ENCODE assay signal across 13 mouse cellular contexts in the genomic region with DNA sequence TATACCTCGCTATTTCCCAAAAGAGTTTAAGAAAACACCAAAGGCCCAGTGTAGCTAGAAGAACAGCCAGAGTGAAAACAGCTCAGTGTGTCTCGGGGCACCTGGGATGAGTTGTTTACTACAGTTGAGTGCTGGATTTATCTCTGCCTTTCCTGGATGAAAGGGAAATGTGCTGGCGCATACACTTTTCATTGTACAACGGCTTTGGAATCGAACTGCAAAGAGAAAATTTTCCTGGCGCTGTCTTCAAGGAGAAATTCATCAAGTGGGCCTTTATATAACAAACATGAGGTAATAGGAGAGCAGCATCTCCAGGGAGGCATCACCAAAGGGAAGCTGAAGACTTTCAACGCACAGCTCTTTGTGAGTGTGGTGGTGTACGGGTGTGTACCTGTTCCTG. TPM values are rescaled to one million over a fixed set of nuclear protein-coding genes. Genes with fewer than 3 reads are reported as not detected.
DNase-seq lines count a peak whose midpoint lies in the region; ATAC-seq and TF ChIP-seq lines count a peak whose summit lies in the region.
"Had no signal": no experiment of that assay in that cellular context is flagged by ENCODE, and none has a peak within 500 bp of the region (broad histone marks: within the 10 kb centered on the region; RNA-seq: fewer than 3 reads in every experiment).

No protein-coding gene starts in this region.

- 71% methylated on average over 8 of the region's 8 CpGs for WGBS in heart, embryonic 15.5 days
- 88% methylated on average over 8 of the region's 8 CpGs for WGBS in midbrain, embryonic 11.5 days
- WGBS in midbrain, embryonic 13.5 days: 89% methylated on average over 8 of the region's 8 CpGs
- WGBS in stomach, postnatal 0 days: 59% methylated on average over 8 of the region's 8 CpGs

- peak overlapping the region; percentile 10; the same call in 1 of the 2 replicates for H3K27ac ChIP-seq in heart, embryonic 15.5 days
- no peak overlapping the region for H3K27ac ChIP-seq in midbrain, embryonic 11.5 days (ENCODE audit: low read depth, low read length)
- H3K27ac ChIP-seq in midbrain, embryonic 13.5 days: no peak overlapping the region
- peak overlapping the region; percentile 56; the same call in 1 of the 2 replicates for H3K27ac ChIP-seq in stomach, postnatal 0 days (replicated peaks)
- H3K27ac ChIP-seq: neural tube, embryonic 12.5 days had no signal

- no peak overlapping the region for H3K4me2 ChIP-seq in heart, embryonic 15.5 days
- H3K4me2 ChIP-seq in midbrain, embryonic 11.5 days: no peak overlapping the region
- no peak overlapping the region for H3K4me2 ChIP-seq in midbrain, embryonic 13.5 days (replicated peaks)
- no peak overlapping the region for H3K4me2 ChIP-seq in stomach, postnatal 0 days (replicated peaks; ENCODE audit: low read depth)
- H3K4me2 ChIP-seq: heart, embryonic 13.5 days; neural tube, embryonic 12.5 days had no signal

- H3K27me3 ChIP-seq in heart, embryonic 15.5 days: no peaks in the 10 kb centered on the region
- no peaks in the 10 kb centered on the region for H3K27me3 ChIP-seq in midbrain, embryonic 11.5 days (ENCODE audit: control insufficient read depth, insufficient read depth, low read length)
- no peaks in the 10 kb centered on the region for H3K27me3 ChIP-seq in midbrain, embryonic 13.5 days
- H3K27me3 ChIP-seq in stomach, postnatal 0 days (ENCODE audit: control insufficient read depth, insufficient read depth, low read length): no peaks in the 10 kb centered on the region
- H3K27me3 ChIP-seq: CH12.LX; heart, embryonic 13.5 days; neural tube, embryonic 12.5 days had no signal

- no peaks in the 10 kb centered on the region for H3K36me3 ChIP-seq in heart, embryonic 15.5 days
- no peaks in the 10 kb centered on the region for H3K36me3 ChIP-seq in midbrain, embryonic 11.5 days (ENCODE audit: control insufficient read depth, insufficient read depth, low read length)
- H3K36me3 ChIP-seq in midbrain, embryonic 13.5 days: no peaks in the 10 kb centered on the region
- H3K36me3 ChIP-seq in stomach, postnatal 0 days (ENCODE audit: control insufficient read depth, insufficient read depth, low read length): no peaks in the 10 kb centered on the region
- H3K36me3 ChIP-seq: heart, embryonic 13.5 days; neural tube, embryonic 12.5 days had no signal

- H3K9me3 ChIP-seq in heart, embryonic 15.5 days (replicated peaks): no peaks in the 10 kb centered on the region
- H3K9me3 ChIP-seq in midbrain, embryonic 11.5 days (ENCODE audit: control insufficient read depth, low read length): no peaks in the 10 kb centered on the region; the same call in 1 of the 2 replicates
- no peaks in the 10 kb centered on the region for H3K9me3 ChIP-seq in midbrain, embryonic 13.5 days
- H3K9me3 ChIP-seq in stomach, postnatal 0 days (ENCODE audit: control insufficient read depth, low read length): no peaks in the 10 kb centered on the region
- H3K9me3 ChIP-seq: neural tube, embryonic 12.5 days had no signal

- H3K4me1 ChIP-seq in heart, embryonic 15.5 days (replicated peaks): peaks cover 33% of the 10 kb centered on the region
- peaks cover 18% of the 10 kb centered on the region for H3K4me1 ChIP-seq in midbrain, embryonic 11.5 days (ENCODE audit: control insufficient read depth, insufficient read depth, low read length)
- peaks cover 30% of the 10 kb centered on the region for H3K4me1 ChIP-seq in midbrain, embryonic 13.5 days (replicated peaks)
- H3K4me1 ChIP-seq in stomach, postnatal 0 days (replicated peaks; ENCODE audit: control insufficient read depth, insufficient read depth): peaks cover 7% of the 10 kb centered on the region

- no peak for ATAC-seq in heart, embryonic 15.5 days (replicated peaks; ENCODE audit: insufficient number of reproducible peaks, insufficient read depth, low FRiP score, low read depth)
- no peak for ATAC-seq in midbrain, embryonic 11.5 days (ENCODE audit: low FRiP score)
- ATAC-seq in midbrain, embryonic 13.5 days: no peak
- peak; percentile 38; the same call in 1 of the 2 replicates for ATAC-seq in stomach, postnatal 0 days (ENCODE audit: low FRiP score, low TSS enrichment)

- TF ChIP-seq CTCF in stomach, postnatal 0 days (IDR thresholded peaks at IDR 0.05; ENCODE audit: low read depth): no peak

- no peak for TF ChIP-seq EP300 in stomach, postnatal 0 days (optimal IDR thresholded peaks at IDR 0.05)

- no peak overlapping the region for H3K9ac ChIP-seq in heart, embryonic 15.5 days
- H3K9ac ChIP-seq in midbrain, embryonic 11.5 days (ENCODE audit: low read length): no peak overlapping the region
- no peak overlapping the region for H3K9ac ChIP-seq in midbrain, embryonic 13.5 days (replicated peaks)
- no peak overlapping the region for H3K9ac ChIP-seq in stomach, postnatal 0 days (ENCODE audit: low read length)
- H3K9ac ChIP-seq: heart, embryonic 13.5 days; neural tube, embryonic 12.5 days had no signal

- H3K4me3 ChIP-seq in heart, embryonic 15.5 days: no peak overlapping the region
- H3K4me3 ChIP-seq in midbrain, embryonic 11.5 days (ENCODE audit: low read depth, low read length): no peak overlapping the region
- no peak overlapping the region for H3K4me3 ChIP-seq in midbrain, embryonic 13.5 days (replicated peaks)
- H3K4me3 ChIP-seq in stomach, postnatal 0 days (ENCODE audit: low read depth, low read length): no peak overlapping the region
- H3K4me3 ChIP-seq: heart, embryonic 13.5 days; neural tube, embryonic 12.5 days had no signal

- no peak for DNase-seq in heart, adult 8-10 months (ENCODE audit: low spot score)
- peak; percentile 31 for DNase-seq in midbrain, embryonic 11.5 days (ENCODE audit: low spot score, missing footprints)
- DNase-seq in kidney, postnatal 36 days: peak; percentile 26 to 53
- no peak for DNase-seq in stomach, postnatal 0 days (ENCODE audit: low spot score)
- DNase-seq in c-Kit-positive CD71-positive TER-119-positive erythroid progenitor cells, embryonic 14.5 days (ENCODE audit: low spot score): no peak
- DNase-seq in ovary, postnatal 14 days (ENCODE audit: low spot score): no peak
- DNase-seq: right cerebral cortex, adult 18-20 months; thymus, adult 18-20 months had no signal

RNA-seq across cellular contexts. Expression of a gene that starts 17.2 kb away (rescaled TPM):
- 1.8 and 1.9 TPM in 2 replicates for polyA plus RNA-seq in heart, embryonic 15.5 days (2015; fragmentation: Nextera tagmentation; extraction: Ambion mirVana)
- total RNA-seq in heart, adult 8-10 months (2022): not detected
- not detected in 2 replicates for polyA plus RNA-seq in midbrain, embryonic 11.5 days (2014; fragmentation: Nextera tagmentation; extraction: Ambion mirVana)
- 0.26 and 0.89 TPM in 2 replicates for polyA plus RNA-seq in midbrain, embryonic 13.5 days (2015; fragmentation: Nextera tagmentation; extraction: Ambion mirVana)
- polyA plus RNA-seq in stomach, postnatal 0 days (2015; fragmentation: Nextera tagmentation; extraction: Ambion mirVana): 0.05 and 0.13 TPM in 2 replicates
- polyA plus RNA-seq: neural tube, embryonic 12.5 days had no signal

Comparison
In these comparisons a context has a peak if more than half of its experiments do, and no peak if none do; other contexts are left out.
1. H3K27ac ChIP-seq: peak in heart, embryonic 15.5 days (single experiment) and stomach, postnatal 0 days (single experiment); none in midbrain, embryonic 11.5 days (single experiment) and midbrain, embryonic 13.5 days (single experiment).
2. DNase-seq: peak in midbrain, embryonic 11.5 days (single experiment) and kidney, postnatal 36 days (2 of 2); none in heart, adult 8-10 months (single experiment), stomach, postnatal 0 days (single experiment), c-Kit-positive CD71-positive TER-119-positive erythroid progenitor cells, embryonic 14.5 days (single experiment) and ovary, postnatal 14 days (single experiment).